Comparison of ENCODE assay signal across 18 mouse cellular contexts in the genomic region with DNA sequence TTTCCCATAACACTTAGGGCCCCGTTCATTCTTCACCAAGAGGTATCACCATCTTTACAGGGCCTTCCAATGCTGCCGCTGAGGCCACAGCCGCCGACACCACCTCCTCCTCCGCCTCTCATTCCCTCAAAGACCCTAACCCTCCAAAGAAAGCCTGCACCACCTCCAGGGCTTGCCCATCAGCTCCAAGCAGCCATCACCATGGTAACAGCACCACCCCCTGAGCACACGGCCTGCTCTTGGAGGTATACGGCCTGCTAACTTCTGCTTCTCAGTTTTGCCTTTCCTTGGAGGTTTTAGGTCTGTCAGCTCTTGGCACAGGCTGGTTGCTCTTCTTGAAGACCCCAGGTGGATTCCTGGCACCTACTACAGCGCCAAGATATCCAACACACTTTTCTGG. TPM values are rescaled to one million over a fixed set of nuclear protein-coding genes. Genes with fewer than 3 reads are reported as not detected.
DNase-seq lines count a peak whose midpoint lies in the region; ATAC-seq and TF ChIP-seq lines count a peak whose summit lies in the region.
"Had no signal": no experiment of that assay in that cellular context is flagged by ENCODE, and none has a peak within 500 bp of the region (broad histone marks: within the 10 kb centered on the region; RNA-seq: fewer than 3 reads in every experiment).

No protein-coding gene starts in this region.

- peaks cover 15% of the 10 kb centered on the region for H3K4me1 ChIP-seq in hindbrain, embryonic 12.5 days
- H3K4me1 ChIP-seq in hindbrain, postnatal 0 days (ENCODE audit: insufficient read depth, low read length) = no peaks in the 10 kb centered on the region
- peaks cover 2% of the 10 kb centered on the region; the same call in 1 of the 2 replicates for H3K4me1 ChIP-seq in forebrain, embryonic 11.5 days (replicated peaks; ENCODE audit: control insufficient read depth, insufficient read depth, low read length)
- peaks cover 41% of the 10 kb centered on the region for H3K4me1 ChIP-seq in thymus, adult 2 months (replicated peaks; ENCODE audit: control insufficient read depth, insufficient read depth, low read length)

- H3K9ac ChIP-seq in hindbrain, embryonic 12.5 days = no peak overlapping the region
- no peak overlapping the region for H3K9ac ChIP-seq in hindbrain, postnatal 0 days (replicated peaks; ENCODE audit: low read length)
- no peak overlapping the region; the same call in 1 of the 2 replicates for H3K9ac ChIP-seq in forebrain, embryonic 11.5 days (ENCODE audit: low read length)
- H3K9ac ChIP-seq: embryonic facial prominence, embryonic 13.5 days; intestine, embryonic 15.5 days; limb, embryonic 13.5 days; liver, postnatal 0 days had no signal

- H3K27ac ChIP-seq in hindbrain, embryonic 12.5 days = no peak overlapping the region
- no peak overlapping the region for H3K27ac ChIP-seq in hindbrain, postnatal 0 days
- no peak overlapping the region for H3K27ac ChIP-seq in forebrain, embryonic 11.5 days (ENCODE audit: low read depth, low read length)
- H3K27ac ChIP-seq in thymus, adult 2 months (ENCODE audit: control insufficient read depth, insufficient read depth, low read length) = no peak overlapping the region
- H3K27ac ChIP-seq: embryonic facial prominence, embryonic 13.5 days; heart, embryonic 10.5 days; intestine, embryonic 15.5 days had no signal

- H3K9me3 ChIP-seq in hindbrain, embryonic 12.5 days (replicated peaks) = no peaks in the 10 kb centered on the region
- no peaks in the 10 kb centered on the region for H3K9me3 ChIP-seq in hindbrain, postnatal 0 days (ENCODE audit: low read length)
- no peaks in the 10 kb centered on the region for H3K9me3 ChIP-seq in forebrain, embryonic 11.5 days (ENCODE audit: control insufficient read depth, low read length)
- H3K9me3 ChIP-seq: embryonic facial prominence, embryonic 13.5 days; heart, embryonic 10.5 days; intestine, embryonic 15.5 days; limb, embryonic 13.5 days had no signal

- TF ChIP-seq POLR2A in thymus, adult 2 months (IDR thresholded peaks at IDR 0.05; ENCODE audit: control insufficient read depth, extremely low read depth, insufficient read depth, low read length, poor library complexity) = no peak

- no peak overlapping the region for H3K4me2 ChIP-seq in hindbrain, embryonic 12.5 days (replicated peaks)
- no peak overlapping the region for H3K4me2 ChIP-seq in hindbrain, postnatal 0 days (ENCODE audit: low read depth, low read length)
- H3K4me2 ChIP-seq in forebrain, embryonic 11.5 days (ENCODE audit: low read depth, low read length, severe bottlenecking) = no peak overlapping the region
- H3K4me2 ChIP-seq: embryonic facial prominence, embryonic 13.5 days; intestine, embryonic 15.5 days; limb, embryonic 13.5 days had no signal

- WGBS in hindbrain, embryonic 12.5 days = 45% methylated on average over 8 of the region's 8 CpGs
- WGBS in hindbrain, postnatal 0 days = 38% methylated on average over 8 of the region's 8 CpGs
- 29% methylated on average over 8 of the region's 8 CpGs for WGBS in forebrain, embryonic 11.5 days
- WGBS in thymus, adult 2 months = 89% methylated on average over 8 of the region's 8 CpGs

- no peak overlapping the region for H3K4me3 ChIP-seq in hindbrain, embryonic 12.5 days
- no peak overlapping the region for H3K4me3 ChIP-seq in hindbrain, postnatal 0 days (ENCODE audit: low read length)
- no peak overlapping the region for H3K4me3 ChIP-seq in forebrain, embryonic 11.5 days (ENCODE audit: low read depth, low read length)
- no peak overlapping the region for H3K4me3 ChIP-seq in thymus, adult 2 months (ENCODE audit: control insufficient read depth, insufficient read depth, low read length)
- H3K4me3 ChIP-seq: embryonic facial prominence, embryonic 13.5 days; heart, embryonic 10.5 days; intestine, embryonic 15.5 days; limb, embryonic 13.5 days had no signal

- 0 out of 2 replicates have a peak, but pooled peaks cover 4% of the 10 kb centered on the region for H3K36me3 ChIP-seq in hindbrain, embryonic 12.5 days
- peaks cover 6% of the 10 kb centered on the region; the same call in 1 of the 2 replicates for H3K36me3 ChIP-seq in hindbrain, postnatal 0 days (ENCODE audit: insufficient read depth, low read length)
- no peaks in the 10 kb centered on the region for H3K36me3 ChIP-seq in forebrain, embryonic 11.5 days (ENCODE audit: control insufficient read depth, insufficient read depth, low read length)
- no peaks in the 10 kb centered on the region for H3K36me3 ChIP-seq in thymus, adult 2 months (ENCODE audit: control insufficient read depth, insufficient read depth, low read length)
- H3K36me3 ChIP-seq: heart, embryonic 10.5 days; intestine, embryonic 15.5 days had no signal

- no peak for TF ChIP-seq CTCF in hindbrain, postnatal 0 days (IDR thresholded peaks at IDR 0.05; ENCODE audit: low read depth)
- TF ChIP-seq CTCF in thymus, adult 2 months (IDR thresholded peaks at IDR 0.05; ENCODE audit: borderline replicate concordance, control insufficient read depth, extremely low read depth, insufficient read depth, low read length, poor library complexity) = no peak

- no peak for DNase-seq in hindbrain, postnatal 0 days (ENCODE audit: low spot score)
- DNase-seq in R1 (ENCODE audit: low read depth, low spot score) = peak; percentile 52
- no peak for DNase-seq in forebrain, embryonic 11.5 days (ENCODE audit: low spot score)
- no peak for DNase-seq in kidney, adult 8-10 months
- DNase-seq in thymus, adult 2 months = no peak
- DNase-seq: cerebellum, postnatal 14 days; gastrocnemius, postnatal 25 days; heart, postnatal 14 days; kidney, postnatal 10 days; liver, postnatal 0 days; retina, postnatal 1 day; thymus, postnatal 36 days had no signal

- no peaks in the 10 kb centered on the region for H3K27me3 ChIP-seq in hindbrain, embryonic 12.5 days
- no peaks in the 10 kb centered on the region for H3K27me3 ChIP-seq in hindbrain, postnatal 0 days (ENCODE audit: insufficient read depth, low read length)
- H3K27me3 ChIP-seq in forebrain, embryonic 11.5 days (ENCODE audit: control insufficient read depth, insufficient read depth, low read length) = no peaks in the 10 kb centered on the region
- no peaks in the 10 kb centered on the region for H3K27me3 ChIP-seq in thymus, adult 2 months (ENCODE audit: control insufficient read depth, insufficient read depth, low read length)
- H3K27me3 ChIP-seq: embryonic facial prominence, embryonic 13.5 days; intestine, embryonic 15.5 days; limb, embryonic 13.5 days had no signal

- ATAC-seq in hindbrain, embryonic 12.5 days (ENCODE audit: low FRiP score) = peak; percentile 51; the same call in 1 of the 2 replicates
- no peak for ATAC-seq in hindbrain, postnatal 0 days
- peak; percentile 39; the same call in 1 of the 2 replicates for ATAC-seq in forebrain, embryonic 11.5 days (replicated peaks; ENCODE audit: low FRiP score)
- ATAC-seq in megakaryocyte progenitor cell, adult 5-6 weeks (replicated peaks; ENCODE audit: poor library complexity) = peak; percentile 44
- ATAC-seq: intestine, embryonic 15.5 days; liver, postnatal 0 days had no signal

RNA-seq across cellular contexts. Expression of gene Itpk1, which starts 33.9 kb away (rescaled TPM):
- polyA plus RNA-seq in hindbrain, embryonic 12.5 days (2016; fragmentation: Nextera tagmentation; extraction: Ambion mirVana) = 16.6 and 17.1 TPM in 2 replicates
- total RNA-seq in hindbrain, postnatal 0 days (2014; rRNA removed) = 69.0 and 73.9 TPM in 2 replicates
- 34.1 and 35.7 TPM in 2 replicates for polyA plus RNA-seq in hindbrain, postnatal 0 days (2015; fragmentation: Nextera tagmentation; extraction: Ambion mirVana)
- 19.6 and 21.5 TPM in 2 replicates for polyA plus RNA-seq in forebrain, embryonic 11.5 days (2014; fragmentation: Nextera tagmentation; extraction: Ambion mirVana)
- total RNA-seq in megakaryocyte progenitor cell, adult 5-6 weeks (2015) = 8.6 and 10.5 TPM in 2 replicates
- 15.1 and 15.3 TPM in 2 replicates for total RNA-seq in megakaryocyte progenitor cell, adult 5-6 weeks (2017)
- polyA plus RNA-seq in thymus, adult 2 months (2012; rRNA removed) = 34.2 and 36.9 TPM in 2 replicates
